Mouse (Mus musculus) stomach, postnatal 0 days (tissue): ENCODE measurements around the gene Cecr2.

Experiments used
- CTCF ChIP-seq: IDR thresholded peaks from 2 replicates; pipeline ENCODE4 v1.5.1; 2016; ENCODE audit warnings: antibody characterized with exemption, low read depth, mild to moderate bottlenecking, moderate library complexity
- EP300 ChIP-seq: optimal IDR thresholded peaks from 2 replicates; pipeline ENCODE3; 2016; ENCODE audit warnings: antibody characterized with exemption

DNA sequence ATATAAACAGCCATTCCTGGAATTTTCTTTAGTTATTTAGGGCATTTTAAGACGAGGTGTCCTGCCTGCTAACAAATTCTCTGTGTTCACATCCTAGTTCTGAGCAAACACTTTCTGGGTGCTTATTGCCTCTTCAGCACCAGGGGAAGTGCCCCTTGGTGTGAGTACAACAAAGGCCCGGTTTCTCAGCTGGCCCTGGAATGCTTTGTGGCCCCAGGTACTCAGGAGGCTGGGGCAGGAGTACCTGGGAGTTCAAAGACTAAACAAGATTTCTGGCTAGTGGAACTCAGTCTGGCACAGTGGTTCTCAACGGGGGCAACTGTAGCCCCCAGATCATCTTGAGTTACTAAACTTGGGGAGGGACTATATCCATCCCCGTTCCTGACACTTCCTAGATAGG lies 26.6 kb upstream of the Cecr2 start:
- TF ChIP-seq CTCF: no peak
- no peak for TF ChIP-seq EP300
